Mouse (Mus musculus) limb, embryonic 14.5 days (tissue): ENCODE measurements around the gene Il1rapl2. TPM values are rescaled to one million over a fixed set of nuclear protein-coding genes. Genes with fewer than 3 reads are reported as not detected.

Source experiments
- ATAC-seq: fragments of 200-750 bp; cut with Nextera tagmentation; 2 replicates; pipeline ENCODE4 v1.8.0; 2017; ENCODE audit warnings: low read depth, moderate number of reproducible peaks, moderate TSS enrichment; ENCODE audit not compliant: low FRiP score
- DNase-seq: peaks from one replicate; pipeline ENCODE4 v3.0.0-alpha.2; 2015; ENCODE audit warnings: low spot score
- H3K27ac ChIP-seq: fragments of 300-500 bp; sonication (generic); replicated peaks from 2 replicates; pipeline ENCODE4 v1.5.1; 2014; ENCODE audit warnings: low read depth, mild to moderate bottlenecking, low read length, moderate library complexity, mixed read lengths
- H3K27me3 ChIP-seq: fragments of 300-500 bp; sonication (generic); 2 replicates; pipeline ENCODE4 v1.6.1; 2014; ENCODE audit warnings: low read length, mixed read lengths; ENCODE audit not compliant: control insufficient read depth, insufficient read depth
- H3K36me3 ChIP-seq: fragments of 300-500 bp; sonication (generic); 2 replicates; pipeline ENCODE4 v1.6.1; 2014; ENCODE audit warnings: mild to moderate bottlenecking, low read length, moderate library complexity, mixed read lengths; ENCODE audit not compliant: control insufficient read depth, insufficient read depth
- H3K4me1 ChIP-seq: fragments of 300-500 bp; sonication (generic); 2 replicates; pipeline ENCODE4 v1.6.1; 2014; ENCODE audit warnings: antibody characterized with exemption, low read length, mixed read lengths; ENCODE audit not compliant: control insufficient read depth, insufficient read depth
- H3K4me2 ChIP-seq: fragments of 300-500 bp; sonication (generic); replicated peaks from 2 replicates; pipeline ENCODE4 v1.6.1; 2014; ENCODE audit warnings: low read depth, mild to moderate bottlenecking, low read length, moderate library complexity; ENCODE audit not compliant: severe bottlenecking
- H3K4me3 ChIP-seq: fragments of 300-500 bp; sonication (generic); replicated peaks from 2 replicates; pipeline ENCODE4 v1.5.1; 2014; ENCODE audit warnings: low read length
- H3K9ac ChIP-seq: fragments of 300-500 bp; sonication (generic); 2 replicates; pipeline ENCODE4 v1.6.1; 2014; ENCODE audit warnings: mild to moderate bottlenecking, low read depth, low read length, moderate library complexity; ENCODE audit not compliant: severe bottlenecking
- H3K9me3 ChIP-seq: fragments of 300-500 bp; sonication (generic); 2 replicates; pipeline ENCODE4 v1.6.1; 2016; ENCODE audit warnings: low read length; ENCODE audit not compliant: control insufficient read depth
- POLR2A ChIP-seq: fragments of 200-500 bp; IDR thresholded peaks from 2 replicates; pipeline ENCODE4 v1.8.0; 2012; ENCODE audit warnings: inconsistent platforms, mild to moderate bottlenecking, moderate library complexity, borderline replicate concordance; ENCODE audit not compliant: insufficient read depth, insufficient read length; ENCODE audit errors: extremely low read depth
- WGBS: fragments of 180-500 bp; shearing (Covaris S2); extraction: QIAGEN DNeasy Blood & Tissue Kit; methylation state at CpG from one replicate; pipeline ENCODE4 v1.1.7; 2014; 5-methylcytosine and 5-hydroxymethylcytosine counted together
- polyA plus RNA-seq, 2 experiments: library from polyadenylated mRNA; depleted of rRNA in 1 of 2; stranded (reverse) in 1 of 2; unstranded in 1 of 2; fragments of >200 nt; fragmentation: Nextera tagmentation in 1 of 2; extraction: Ambion mirVana in 1 of 2; gene quantifications; 2 replicates each; pipeline versions ENCODE4 v1.2.1 to v1.2.3; 2012 to 2014

Gene Il1rapl2
- polyA plus RNA-seq, 2 experiments: 0.55 to 1.1 TPM

DNA sequence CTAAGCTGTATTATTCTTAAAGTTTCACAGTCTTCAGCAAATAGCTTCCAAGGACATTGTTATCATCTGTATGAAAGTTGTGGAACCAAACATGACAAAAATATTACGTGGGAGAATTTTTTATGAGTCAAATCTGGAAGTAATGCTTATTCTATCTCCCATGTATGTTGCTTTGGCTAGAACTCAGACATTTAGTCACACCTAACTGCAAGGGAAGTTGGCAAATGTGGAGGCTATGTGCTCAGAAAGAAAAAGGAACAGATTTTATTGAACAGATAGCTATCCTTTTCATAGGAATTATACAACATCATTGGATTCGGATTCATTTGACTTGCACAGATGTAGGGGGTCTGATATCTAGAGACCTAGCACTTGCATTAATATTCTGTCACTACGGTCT, 908.1 kb downstream of the Il1rapl2 start:
- Histone ChIP-seq H3K9ac (no peak overlapping the region), H3K4me3 (no peak overlapping the region), H3K9me3 (no peaks in the 10 kb centered on the region), H3K4me1 (no peaks in the 10 kb centered on the region), H3K36me3 (no peaks in the 10 kb centered on the region), H3K27me3 (no peaks in the 10 kb centered on the region), H3K27ac (no peak overlapping the region), H3K4me2 (no peak overlapping the region)
- peak; percentile 37 for DNase-seq
- no peak for ATAC-seq
- no peak for TF ChIP-seq POLR2A
- 73% methylated on average over 3 of the region's 3 CpGs for WGBS

DNA sequence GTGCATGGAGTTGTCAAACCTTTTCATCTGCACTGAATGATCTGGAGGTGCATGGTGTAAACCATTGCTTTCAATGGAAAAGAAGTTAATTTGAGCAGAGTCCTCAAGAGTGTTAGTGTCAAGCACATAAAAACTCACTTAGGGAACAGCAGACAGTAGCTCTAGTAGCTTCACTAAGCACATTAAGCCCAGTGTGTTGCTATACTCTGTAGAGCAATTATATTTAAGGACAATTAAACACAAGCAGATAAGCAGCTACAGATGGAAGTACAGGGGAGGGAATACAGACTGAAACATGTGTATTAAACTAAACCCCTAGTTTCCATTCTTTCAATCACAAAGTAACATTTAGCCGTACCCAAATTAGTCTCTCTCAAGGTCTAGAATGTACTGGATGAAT, 930.1 kb downstream of the Il1rapl2 start:
- no peak overlapping the region for H3K27ac ChIP-seq
- H3K4me3 ChIP-seq: no peak overlapping the region
- DNase-seq (no peak), ATAC-seq (no peak)
- no peaks in the 10 kb centered on the region for H3K4me1 ChIP-seq
- H3K4me2 ChIP-seq: no peak overlapping the region
- no peaks in the 10 kb centered on the region for H3K27me3 ChIP-seq
- 78% methylated on average over 1 of the region's 1 CpGs for WGBS
- H3K36me3 ChIP-seq: no peaks in the 10 kb centered on the region
- no peak for TF ChIP-seq POLR2A
- H3K9me3 ChIP-seq: no peaks in the 10 kb centered on the region
- H3K9ac ChIP-seq: no peak overlapping the region

DNA sequence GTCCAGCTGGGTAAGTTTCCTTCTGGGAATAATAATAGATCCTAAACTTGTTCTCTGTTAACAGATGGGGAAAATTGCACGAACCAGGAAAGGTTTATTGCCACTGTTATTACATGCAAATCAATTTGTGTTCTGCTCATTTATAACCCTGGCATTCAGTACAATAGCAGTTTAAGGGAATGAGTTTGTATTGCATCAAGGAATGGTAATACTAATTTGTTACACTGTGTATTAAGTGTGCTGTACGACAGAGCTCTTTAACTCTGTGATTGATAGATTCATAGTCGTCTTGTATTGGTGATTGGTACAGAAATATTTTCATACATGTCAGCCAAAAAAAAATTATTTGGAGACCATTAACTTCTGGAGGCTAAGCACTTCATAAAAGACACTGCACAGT, 934.6 kb downstream of the Il1rapl2 start:
- Histone ChIP-seq H3K27me3 (no peaks in the 10 kb centered on the region), H3K36me3 (no peaks in the 10 kb centered on the region), H3K4me2 (no peak overlapping the region), H3K4me1 (no peaks in the 10 kb centered on the region), H3K9ac (no peak overlapping the region), H3K9me3 (no peaks in the 10 kb centered on the region), H3K4me3 (no peak overlapping the region), H3K27ac (no peak overlapping the region)
- no peak for TF ChIP-seq POLR2A
- DNase-seq: no peak
- 41% methylated on average over 3 of the region's 3 CpGs for WGBS
- ATAC-seq: no peak

DNA sequence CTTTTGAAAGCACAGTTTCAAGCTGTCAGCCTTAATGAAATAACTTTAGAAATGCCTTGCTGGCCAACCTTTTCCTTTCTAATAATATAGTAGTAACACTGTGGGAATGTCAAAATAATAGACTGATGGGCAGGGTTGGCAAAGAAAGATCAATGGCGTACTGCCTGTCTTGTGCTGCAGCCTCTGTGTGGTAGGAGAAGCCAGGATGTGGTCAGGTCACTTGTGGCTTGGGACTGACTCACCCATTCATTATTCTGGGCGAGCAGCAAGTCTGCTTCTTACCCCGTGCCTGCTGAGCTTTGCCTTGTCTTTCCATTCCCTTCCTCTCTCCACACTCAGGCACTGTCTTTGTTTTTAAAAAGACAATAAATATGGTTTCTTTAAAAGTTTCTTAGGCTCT, 1049.7 kb downstream of the Il1rapl2 start:
- DNase-seq (no peak), ATAC-seq (no peak)
- no peaks in the 10 kb centered on the region for H3K36me3 ChIP-seq
- H3K4me3 ChIP-seq: no peak overlapping the region
- WGBS: 68% methylated on average over 3 of the region's 3 CpGs
- no peaks in the 10 kb centered on the region for H3K9me3 ChIP-seq
- H3K4me1 ChIP-seq: no peaks in the 10 kb centered on the region
- H3K9ac ChIP-seq: no peak overlapping the region
- TF ChIP-seq POLR2A: no peak
- H3K27me3 ChIP-seq: no peaks in the 10 kb centered on the region
- no peak overlapping the region for H3K27ac ChIP-seq
- no peak overlapping the region for H3K4me2 ChIP-seq

GRCm38 (mm10) chrX:138625311-138625710, 1054.9 kb downstream of the Il1rapl2 start:
- H3K4me3 ChIP-seq: no peak overlapping the region
- no peaks in the 10 kb centered on the region for H3K27me3 ChIP-seq
- H3K9ac ChIP-seq: no peak overlapping the region
- no peaks in the 10 kb centered on the region for H3K4me1 ChIP-seq
- TF ChIP-seq POLR2A: no peak
- peak; percentile 17 for DNase-seq
- no peaks in the 10 kb centered on the region for H3K9me3 ChIP-seq
- no peaks in the 10 kb centered on the region for H3K36me3 ChIP-seq
- 0 out of 2 replicates have a peak, but pooled peaks have one; percentile 37 for ATAC-seq
- H3K4me2 ChIP-seq: no peak overlapping the region
- no peak overlapping the region for H3K27ac ChIP-seq

- ATAC-seq (peak; percentile 62; the same call in 1 of the 2 replicates), DNase-seq (no peak)
- WGBS: 30% methylated on average over 1 of the region's 1 CpGs
- Histone ChIP-seq H3K36me3 (no peaks in the 10 kb centered on the region), H3K9ac (no peak overlapping the region), H3K4me3 (no peak overlapping the region), H3K27ac (no peak overlapping the region), H3K9me3 (no peaks in the 10 kb centered on the region), H3K27me3 (no peaks in the 10 kb centered on the region), H3K4me2 (no peak overlapping the region), H3K4me1 (no peaks in the 10 kb centered on the region)
- TF ChIP-seq POLR2A: no peak
Measured at GRCm38 (mm10) chrX:138722372-138722771, 1152.0 kb downstream of the Il1rapl2 start.
